Mouse (Mus musculus) ES-Bruce4 (cell line): ENCODE measurements around the gene Ptpn11. TPM values are rescaled to one million over a fixed set of nuclear protein-coding genes. Genes with fewer than 3 reads are reported as not detected.

ENCODE experiments used
- H3K27ac ChIP-seq: 2 replicates; pipeline ENCODE4 v1.5.1; 2012; ENCODE audit warnings: low read length, inconsistent platforms; ENCODE audit not compliant: insufficient read depth
- H3K27me3 ChIP-seq: 2 replicates; pipeline ENCODE4 v1.6.1; 2012; ENCODE audit warnings: mild to moderate bottlenecking, low read length, inconsistent platforms; ENCODE audit not compliant: control insufficient read depth, poor library complexity, insufficient read depth, severe bottlenecking
- H3K36me3 ChIP-seq: 2 replicates; pipeline ENCODE4 v1.6.1; 2012; ENCODE audit warnings: inconsistent platforms, mild to moderate bottlenecking, low read length, moderate library complexity; ENCODE audit not compliant: control insufficient read depth, poor library complexity, insufficient read depth, severe bottlenecking
- H3K4me1 ChIP-seq: one replicate; pipeline ENCODE4 v1.8.1; 2011; ENCODE audit warnings: low read length; ENCODE audit not compliant: control insufficient read depth, insufficient read depth
- H3K4me3 ChIP-seq: 2 replicates; pipeline ENCODE4 v1.5.1; 2011; ENCODE audit warnings: low read depth, mild to moderate bottlenecking, low read length
- H3K9ac ChIP-seq: 2 replicates; pipeline ENCODE4 v1.6.1; 2012; ENCODE audit warnings: low read depth, mild to moderate bottlenecking, inconsistent platforms; ENCODE audit not compliant: poor library complexity, severe bottlenecking
- H3K9me3 ChIP-seq: replicated peaks from 2 replicates; pipeline ENCODE4 v1.6.1; 2012; ENCODE audit warnings: mild to moderate bottlenecking, low read length, inconsistent platforms; ENCODE audit not compliant: control insufficient read depth, poor library complexity, insufficient read depth, severe bottlenecking
- CTCF ChIP-seq: IDR thresholded peaks from one replicate; pipeline ENCODE4 v1.8.1; 2011; ENCODE audit warnings: low read depth, low read length
- EP300 ChIP-seq: IDR thresholded peaks from 2 replicates; pipeline ENCODE4 v1.6.1; 2011; ENCODE audit warnings: low read depth, low read length; ENCODE audit not compliant: insufficient read depth
- POLR2A ChIP-seq: IDR thresholded peaks from one replicate; pipeline ENCODE4 v1.8.1; 2011; ENCODE audit warnings: low read length; ENCODE audit not compliant: insufficient read depth
- polyA plus RNA-seq: library from polyadenylated mRNA; stranded (reverse); fragments of >200 nt; gene quantifications from 2 replicates; pipeline ENCODE4 v1.2.4, GENCODE M21; 2011; ENCODE audit warnings: low read depth; ENCODE audit not compliant: missing spikeins, insufficient read depth, insufficient read length

The Ptpn11 gene
- polyA plus RNA-seq, 1 experiment, result 66.8 TPM

DNA sequence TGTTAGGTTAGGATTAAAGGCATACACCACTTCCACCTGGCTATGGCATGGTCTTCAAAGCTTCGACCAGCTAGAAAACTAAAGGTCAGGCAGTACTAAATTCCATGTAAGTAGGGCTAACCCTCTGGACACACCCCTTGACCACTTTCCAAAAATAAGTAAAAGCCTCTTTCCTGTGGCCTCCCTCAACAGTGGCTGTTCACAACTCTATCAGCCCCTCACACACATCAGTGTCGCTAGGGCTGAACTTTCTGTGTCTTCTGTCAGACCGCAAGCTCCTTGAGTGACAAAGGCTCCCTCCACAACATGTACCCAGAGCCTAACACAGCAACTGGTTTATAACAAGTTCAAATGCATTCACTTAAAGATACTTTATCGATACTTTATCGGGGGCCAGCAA is 7.2 kb upstream of the Ptpn11 start:
- Histone ChIP-seq H3K4me1 (no peaks in the 10 kb centered on the region), H3K4me3 (no peak overlapping the region)

DNA sequence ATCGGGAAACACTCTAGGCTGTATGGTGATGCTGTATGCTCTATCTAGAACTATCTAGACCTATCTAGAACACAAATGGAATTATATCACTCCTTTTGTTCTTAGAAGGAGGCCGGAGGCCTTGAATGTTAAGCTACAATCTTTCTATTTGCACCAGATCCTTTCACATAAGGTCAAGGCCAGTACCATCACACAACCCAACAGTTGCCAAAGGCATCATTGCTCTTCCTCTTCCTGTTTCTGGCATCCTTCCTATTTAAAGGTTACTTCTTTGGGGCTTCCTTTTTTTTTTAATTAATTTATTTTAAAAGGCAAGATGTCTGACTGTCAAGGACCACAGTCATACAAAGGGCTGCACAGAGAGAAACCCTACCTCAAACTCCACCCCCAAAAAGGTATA is 6.1 kb upstream of the Ptpn11 start:
- H3K9me3 ChIP-seq, result no peaks in the 10 kb centered on the region
- no peak overlapping the region for H3K9ac ChIP-seq
- TF ChIP-seq POLR2A (no peak), CTCF (no peak), EP300 (no peak)
- no peaks in the 10 kb centered on the region for H3K4me1 ChIP-seq
- H3K27me3 ChIP-seq, result no peaks in the 10 kb centered on the region
- no peak overlapping the region for H3K4me3 ChIP-seq
- H3K27ac ChIP-seq, result no peak overlapping the region
- H3K36me3 ChIP-seq, result no peaks in the 10 kb centered on the region

More for the DNA sequence above, 7.2 kb upstream of the Ptpn11 start:
- H3K9ac ChIP-seq, result no peak overlapping the region
- no peaks in the 10 kb centered on the region for H3K36me3 ChIP-seq
- no peak for TF ChIP-seq EP300
- TF ChIP-seq POLR2A, result no peak
- TF ChIP-seq CTCF, result no peak
- H3K27me3 ChIP-seq, result no peaks in the 10 kb centered on the region
- H3K9me3 ChIP-seq, result no peaks in the 10 kb centered on the region
- H3K27ac ChIP-seq, result no peak overlapping the region

DNA sequence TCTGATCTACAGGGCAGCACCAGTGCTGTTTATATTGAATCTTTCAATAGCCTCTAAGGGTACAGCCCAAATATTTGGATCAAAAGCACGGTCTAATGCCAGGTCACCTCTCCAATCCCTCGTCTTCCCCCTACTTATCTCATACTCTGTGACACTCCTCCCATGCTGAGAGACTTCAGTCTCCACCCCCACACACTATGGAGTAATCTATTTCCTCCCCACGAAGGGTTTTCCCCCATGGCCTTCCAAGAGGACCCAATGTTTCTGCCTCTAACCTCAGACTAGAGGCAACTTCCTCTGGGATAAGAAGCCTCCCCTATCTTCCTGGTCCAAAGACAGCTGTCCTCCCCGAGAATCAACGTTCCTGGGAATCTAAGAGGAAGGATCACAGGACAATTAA is 5.6 kb upstream of the Ptpn11 start:
- no peaks in the 10 kb centered on the region for H3K36me3 ChIP-seq
- H3K9me3 ChIP-seq, result no peaks in the 10 kb centered on the region
- H3K27me3 ChIP-seq, result no peaks in the 10 kb centered on the region
- no peak overlapping the region for H3K4me3 ChIP-seq
- no peak for TF ChIP-seq POLR2A
- TF ChIP-seq CTCF, result no peak
- no peak for TF ChIP-seq EP300
- H3K9ac ChIP-seq, result no peak overlapping the region
- H3K27ac ChIP-seq, result no peak overlapping the region
- H3K4me1 ChIP-seq, result no peaks in the 10 kb centered on the region

DNA sequence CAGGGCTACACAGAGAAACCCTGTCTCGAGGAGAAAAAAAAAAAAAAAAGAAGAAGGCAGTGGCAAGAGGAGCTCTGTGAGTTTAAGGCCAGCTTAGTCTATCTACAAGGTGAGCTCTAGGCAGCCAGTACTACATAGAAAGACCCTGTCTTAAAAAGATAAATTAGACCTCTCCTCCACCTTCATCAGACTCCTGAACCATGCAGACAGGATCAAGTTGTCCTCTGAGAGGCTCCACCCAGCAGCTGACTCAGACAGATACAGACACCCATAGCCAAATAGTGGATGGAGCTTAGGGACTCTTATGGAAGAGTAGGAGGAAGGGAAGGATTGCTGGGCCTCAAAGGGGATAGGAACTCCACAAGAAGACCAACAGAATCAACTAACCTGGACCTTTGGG is 3.0 kb upstream of the Ptpn11 start:
- Histone ChIP-seq H3K27me3 (no peaks in the 10 kb centered on the region), H3K27ac (no peak overlapping the region), H3K4me1 (no peaks in the 10 kb centered on the region), H3K9ac (no peak overlapping the region), H3K9me3 (no peaks in the 10 kb centered on the region), H3K36me3 (no peaks in the 10 kb centered on the region), H3K4me3 (no peak overlapping the region)
- TF ChIP-seq CTCF (no peak), EP300 (no peak), POLR2A (no peak)

DNA sequence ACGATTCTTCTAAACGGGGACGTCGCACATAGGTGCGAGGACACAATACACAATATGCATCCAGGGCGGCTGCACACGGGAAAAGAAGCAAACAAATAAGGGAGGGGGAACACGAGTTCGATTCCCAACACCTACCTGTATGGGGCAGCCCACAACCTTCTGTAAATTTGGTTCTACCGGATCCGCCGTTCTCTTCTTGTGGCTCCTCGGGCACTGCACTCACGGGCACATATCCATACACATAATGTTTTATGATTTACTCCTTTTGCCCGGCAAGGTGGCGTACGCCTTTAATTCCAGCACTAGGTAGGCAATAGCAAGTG is 348 bp upstream of the Ptpn11 start:
- Histone ChIP-seq H3K9me3 (no peaks in the 10 kb centered on the region), H3K4me1 (no peaks in the 10 kb centered on the region), H3K4me3 (peak overlapping the region; percentile 100), H3K27me3 (no peaks in the 10 kb centered on the region), H3K36me3 (no peaks in the 10 kb centered on the region), H3K9ac (peak overlapping the region; percentile 97), H3K27ac (peak overlapping the region; percentile 59; the same call in 1 of the 2 replicates)
- TF ChIP-seq CTCF, result no peak
- no peak for TF ChIP-seq EP300
- no peak for TF ChIP-seq POLR2A

DNA sequence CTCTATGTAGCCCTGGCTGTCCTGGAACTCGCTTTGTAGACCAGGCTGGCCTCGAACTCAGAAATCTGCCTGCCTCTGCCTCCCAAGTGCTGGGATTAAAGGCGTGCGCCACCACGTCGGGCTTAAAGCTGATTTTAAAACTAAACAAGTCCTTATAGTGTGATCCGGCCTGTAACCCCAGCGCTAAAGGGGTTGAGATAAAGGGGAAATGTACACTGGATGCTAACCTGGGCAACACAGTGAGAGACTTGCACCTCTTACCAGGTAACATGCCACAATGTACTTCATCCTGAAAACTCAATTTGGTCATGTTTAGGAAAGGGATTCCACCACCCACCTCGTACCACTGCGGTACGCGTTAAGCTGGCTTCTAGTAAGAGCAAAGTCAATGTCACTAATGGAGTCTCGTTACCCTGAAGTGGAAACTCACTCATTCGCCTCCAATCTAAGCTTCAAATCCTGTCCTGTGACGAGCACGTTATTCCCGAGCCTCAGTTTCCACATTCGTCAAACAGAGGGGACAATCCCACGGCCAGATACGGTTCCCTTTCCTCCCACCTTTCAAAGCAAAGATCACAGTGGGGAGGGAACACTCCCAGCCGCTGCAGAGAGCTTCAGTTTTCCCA is 874 bp downstream of the Ptpn11 start:
- TF ChIP-seq CTCF (no peak), EP300 (no peak)
- H3K4me3 ChIP-seq, result peak overlapping the region; percentile 94
- H3K9ac ChIP-seq, result peak overlapping the region; percentile 97
- no peak overlapping the region for H3K27ac ChIP-seq
- no peaks in the 10 kb centered on the region for H3K27me3 ChIP-seq
- no peaks in the 10 kb centered on the region for H3K36me3 ChIP-seq
- H3K9me3 ChIP-seq, result no peaks in the 10 kb centered on the region
- no peaks in the 10 kb centered on the region for H3K4me1 ChIP-seq
